Mouse (Mus musculus) CH12.LX (cell line): ENCODE measurements around the gene Padi6. TPM values are rescaled to one million over a fixed set of nuclear protein-coding genes. Genes with fewer than 3 reads are reported as not detected.

Experiments used
- DNase-seq: peaks from one replicate; pipeline ENCODE4 v3.0.0-alpha.2; 2013; ENCODE audit errors: extremely low read depth
- H3K27ac ChIP-seq: 2 replicates; pipeline ENCODE4 v1.5.1; 2012; ENCODE audit warnings: low read depth, mild to moderate bottlenecking, control low read depth, moderate library complexity; ENCODE audit not compliant: insufficient read depth
- H3K27me3 ChIP-seq: replicated peaks from 2 replicates; pipeline ENCODE3; 2012; ENCODE audit warnings: inconsistent platforms
- H3K36me3 ChIP-seq, 2 experiments: replicated peaks in 1 of 2; 2 replicates each; pipeline versions ENCODE3 to v1.6.1; 2012; ENCODE audit warnings: inconsistent platforms in 1 of 2, low read length in 1 of 2, mild to moderate bottlenecking in 1 of 2, mixed read lengths in 1 of 2, moderate library complexity in 1 of 2; ENCODE audit not compliant: control insufficient read depth in 1 of 2, insufficient read depth in 1 of 2
- H3K4me1 ChIP-seq, 2 experiments: 2 replicates each; pipeline ENCODE4 v1.6.1; 2012; ENCODE audit warnings: inconsistent platforms in 1 of 2, moderate library complexity in 1 of 2; ENCODE audit not compliant: insufficient read depth in 2 of 2, control insufficient read depth in 1 of 2
- H3K4me2 ChIP-seq: 2 replicates; pipeline ENCODE4 v1.6.1; 2012; ENCODE audit warnings: low read depth, mild to moderate bottlenecking, control low read depth; ENCODE audit not compliant: poor library complexity, insufficient read depth, severe bottlenecking
- H3K4me3 ChIP-seq, 3 experiments: fragments of 150-350 bp in 1 of 3; sonication (generic) in 1 of 3; replicated peaks in 1 of 3; 2 replicates each; pipeline versions ENCODE3 to v1.5.1; 2011 to 2012; ENCODE audit warnings: low read depth in 2 of 3, low read length in 2 of 3, mild to moderate bottlenecking in 2 of 3, moderate library complexity in 2 of 3, control low read depth in 1 of 3, improper control_type of control experiment in 1 of 3, inconsistent platforms in 1 of 3, mixed read lengths in 1 of 3; ENCODE audit not compliant: poor library complexity in 1 of 3
- H3K79me2 ChIP-seq: replicated peaks from 2 replicates; pipeline ENCODE4 v1.6.1; 2012; ENCODE audit warnings: mild to moderate bottlenecking, moderate library complexity; ENCODE audit not compliant: control insufficient read depth, poor library complexity, insufficient read depth, severe bottlenecking; ENCODE audit errors: extremely low read depth
- H3K9ac ChIP-seq: 2 replicates; pipeline ENCODE4 v1.6.1; 2012; ENCODE audit warnings: low read depth, mild to moderate bottlenecking, control low read depth, moderate library complexity; ENCODE audit not compliant: insufficient read depth
- H3K9me3 ChIP-seq: replicated peaks from 2 replicates; pipeline ENCODE3; 2012; ENCODE audit warnings: low read length, inconsistent platforms, mixed read lengths
- CHD2 ChIP-seq: IDR thresholded peaks from 2 replicates; pipeline ENCODE4 v1.6.1; 2011; ENCODE audit warnings: low read length, improper control_type of control experiment
- CTCF ChIP-seq, 2 experiments: IDR thresholded peaks in 1 of 2; conservative IDR thresholded peaks in 1 of 2; 2 replicates each; pipeline ENCODE4 v1.5.1; 2011 to 2012; ENCODE audit warnings: low read depth in 2 of 2, low read length in 2 of 2, improper control_type of control experiment in 1 of 2, inconsistent platforms in 1 of 2, mild to moderate bottlenecking in 1 of 2, moderate library complexity in 1 of 2
- ELF1 ChIP-seq: IDR thresholded peaks from 2 replicates; pipeline ENCODE4 v1.6.1; 2014; ENCODE audit warnings: low read depth, mild to moderate bottlenecking, inconsistent platforms, low read length, improper control_type of control experiment
- EP300 ChIP-seq: IDR thresholded peaks from 2 replicates; pipeline ENCODE4 v1.6.1; 2011; ENCODE audit warnings: low read length, improper control_type of control experiment
- GABPA ChIP-seq: IDR thresholded peaks from 2 replicates; pipeline ENCODE4 v1.6.1; 2012; ENCODE audit warnings: low read depth, low read length, improper control_type of control experiment, inconsistent platforms; ENCODE audit not compliant: insufficient replicate concordance
- IRF4 ChIP-seq: IDR thresholded peaks from 2 replicates; pipeline ENCODE4 v1.6.1; 2014; ENCODE audit warnings: low read depth, mild to moderate bottlenecking, inconsistent platforms, low read length, improper control_type of control experiment
- JUND ChIP-seq: conservative IDR thresholded peaks from 2 replicates; pipeline ENCODE4 v1.6.1; 2011; ENCODE audit warnings: low read depth, low read length, improper control_type of control experiment
- MAFK ChIP-seq: IDR thresholded peaks from 2 replicates; pipeline ENCODE4 v1.6.1; 2011; ENCODE audit warnings: low read length, improper control_type of control experiment; ENCODE audit not compliant: insufficient replicate concordance
- MAX ChIP-seq: IDR thresholded peaks from 2 replicates; pipeline ENCODE4 v1.6.1; 2011; ENCODE audit warnings: low read length, improper control_type of control experiment
- MEF2A ChIP-seq: IDR thresholded peaks from 2 replicates; pipeline ENCODE4 v1.6.1; 2014; ENCODE audit warnings: low read depth, mild to moderate bottlenecking, inconsistent platforms, low read length, improper control_type of control experiment, borderline replicate concordance
- NELFE ChIP-seq: IDR thresholded peaks from 2 replicates; pipeline ENCODE4 v1.6.1; 2011; ENCODE audit warnings: low read depth, low read length, improper control_type of control experiment
- TBP ChIP-seq: conservative IDR thresholded peaks from 2 replicates; pipeline ENCODE4 v1.6.1; 2011; ENCODE audit warnings: low read depth, low read length, improper control_type of control experiment
- UBTF ChIP-seq: IDR thresholded peaks from 2 replicates; pipeline ENCODE4 v1.6.1; 2012; ENCODE audit warnings: low read depth, mild to moderate bottlenecking, inconsistent platforms, low read length, improper control_type of control experiment, moderate library complexity
- USF2 ChIP-seq: conservative IDR thresholded peaks from 2 replicates; pipeline ENCODE4 v1.6.1; 2011; ENCODE audit warnings: low read depth, low read length, improper control_type of control experiment
- ZC3H11A ChIP-seq: IDR thresholded peaks from 2 replicates; pipeline ENCODE4 v1.6.1; 2012; ENCODE audit warnings: low read depth, mild to moderate bottlenecking, inconsistent platforms, low read length, improper control_type of control experiment
- ZNF384 ChIP-seq: IDR thresholded peaks from 2 replicates; pipeline ENCODE4 v1.6.1; 2012; ENCODE audit warnings: low read depth, low read length, improper control_type of control experiment, inconsistent platforms
- dilution Hi-C: fragments of 300-500 bp; cut with MboI; formaldehyde crosslinking; loops from 2 replicates; pipeline ENCODE4 v1.14.3; 2020; ENCODE audit warnings: low sequenced_read_pairs; ENCODE audit not compliant: extremely low pct_unique_long_range_greater_than_20kb, extremely low pct_ligation_motif_present
- in situ Hi-C: fragments of 300-500 bp; cut with MboI; formaldehyde crosslinking; loops from 3 replicates; pipeline ENCODE4 v1.14.3; 2019; ENCODE audit warnings: low sequenced_read_pairs, low pct_ligation_motif_present, low pct_unique_long_range_greater_than_20kb, mixed read lengths
- polyA plus RNA-seq: library from polyadenylated mRNA; unstranded; fragments of >175 nt; gene quantifications from 2 replicates; pipeline ENCODE4 v1.2.1, GENCODE M21; 2012; ENCODE audit warnings: low read depth; ENCODE audit not compliant: insufficient read length
- total RNA-seq, 2 experiments: library from RNA; depleted of rRNA; stranded (reverse); fragments of 300-350 nt in 1 of 2; fragments of >200 nt in 1 of 2; gene quantifications; 2 replicates each; pipeline ENCODE4 v1.2.3; 2012 to 2014

Gene Padi6
- total and polyA plus RNA-seq, 3 experiments, result not detected

DNA sequence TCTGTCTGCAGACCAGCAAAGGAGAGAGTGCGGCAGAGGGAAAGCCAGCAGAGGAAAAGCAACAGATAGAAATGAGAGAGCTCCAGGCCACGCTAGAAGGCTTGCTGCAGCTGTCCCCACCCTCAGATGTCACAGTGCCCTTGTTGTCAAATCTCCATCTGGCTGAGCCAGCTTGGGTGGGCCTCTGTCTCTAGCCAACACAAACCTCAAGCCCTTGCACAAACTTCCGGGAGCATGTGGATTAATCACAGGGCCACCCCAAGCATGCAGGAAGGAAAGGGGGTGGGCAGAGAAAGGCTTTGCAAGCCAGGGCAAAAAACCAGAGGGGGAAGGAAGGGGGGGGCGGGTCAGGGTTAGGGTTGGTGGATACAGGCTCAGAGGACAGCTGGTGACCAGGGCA is 45.0 kb upstream of the Padi6 start:
- no peaks in the 10 kb centered on the region for H3K79me2 ChIP-seq
- H3K9me3 ChIP-seq, result peaks cover 23% of the 10 kb centered on the region
- H3K4me3 ChIP-seq, result no peak overlapping the region
- dilution Hi-C loops (no loop called here), in situ Hi-C loops (loop anchor here (5.0 kb wide), 1 partner anchor 120 kb away; the partner anchor contains the start of gene Padi2)
- peaks cover 29% of the 10 kb centered on the region for H3K27me3 ChIP-seq
- H3K4me2 ChIP-seq, result no peak overlapping the region
- no peaks in the 10 kb centered on the region for H3K4me1 ChIP-seq
- H3K9ac ChIP-seq, result no peak overlapping the region
- H3K27ac ChIP-seq, result no peak overlapping the region
- no peak for TF ChIP-seq ZC3H11A
- TF ChIP-seq, all 38 proteins: peak for 0
- no peaks in the 10 kb centered on the region for H3K36me3 ChIP-seq
- DNase-seq, result no peak

DNA sequence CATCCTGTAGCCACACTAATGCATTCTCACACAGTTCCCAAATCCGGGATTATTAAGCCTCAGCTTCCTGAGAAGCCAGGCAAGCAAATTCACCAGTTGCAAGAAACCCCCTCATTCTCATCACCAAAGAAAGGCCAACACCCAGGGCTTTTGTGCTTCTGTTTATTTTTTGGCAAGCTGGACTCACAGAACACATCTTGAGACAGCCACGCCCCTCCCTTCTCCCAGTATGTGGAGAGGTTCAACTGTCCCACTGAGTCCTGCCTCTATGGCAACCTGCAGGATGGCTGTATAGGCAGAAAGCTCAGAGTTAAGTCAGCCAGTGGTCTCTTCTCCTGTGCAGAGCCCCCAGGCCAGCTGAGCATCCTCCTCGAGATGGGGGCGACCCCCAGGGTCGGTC is 42.8 kb upstream of the Padi6 start:
- TF ChIP-seq IRF4 (no peak), UBTF (no peak), GABPA (no peak)
- Histone ChIP-seq H3K4me2 (no peak overlapping the region), H3K9ac (no peak overlapping the region), H3K36me3 (no peaks in the 10 kb centered on the region), H3K27ac (no peak overlapping the region), H3K4me3 (no peak overlapping the region), H3K9me3 (peaks cover 25% of the 10 kb centered on the region), H3K27me3 (peaks cover 32% of the 10 kb centered on the region), H3K79me2 (no peaks in the 10 kb centered on the region), H3K4me1 (no peaks in the 10 kb centered on the region)
- in situ Hi-C loops, result loop anchor here (5.0 kb wide), 1 partner anchor 122 kb away; the partner anchor contains the start of gene Padi2
- no peak for DNase-seq
- dilution Hi-C loops, result no loop called here

DNA sequence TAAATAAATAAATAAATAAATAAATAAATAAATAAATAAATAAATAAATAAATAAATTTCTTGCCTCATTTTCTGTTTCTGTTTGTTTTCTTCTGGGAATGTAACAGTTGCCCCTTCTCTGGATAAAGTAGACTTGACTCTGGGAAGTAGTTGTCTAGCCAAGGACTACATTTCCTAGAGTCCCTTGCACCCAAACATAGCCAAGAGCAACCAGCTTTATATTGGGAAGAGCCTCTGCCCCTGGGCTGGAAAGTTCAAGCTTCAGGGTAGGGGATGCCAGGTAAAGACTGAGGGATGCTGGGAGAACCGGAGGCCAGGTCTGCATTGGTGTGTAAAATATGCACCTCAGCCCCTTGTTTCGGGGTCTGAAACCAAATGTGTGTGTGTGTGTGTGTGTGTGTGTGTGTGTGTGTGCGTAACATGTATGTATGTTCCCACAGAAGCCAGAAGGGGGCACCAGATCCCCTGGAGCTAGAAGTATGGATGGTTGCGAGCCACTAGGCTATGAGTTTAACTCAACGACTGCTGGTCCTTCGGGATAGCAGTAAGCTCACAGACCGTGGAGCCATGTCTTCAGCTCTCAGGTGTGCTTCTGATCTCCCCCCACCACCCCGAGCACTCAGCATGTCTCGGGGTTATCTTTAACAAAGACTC is 42.0 kb upstream of the Padi6 start:
- TF ChIP-seq MEF2A (no peak), NELFE (no peak), MAFK (no peak), CTCF (conservative IDR thresholded peaks at IDR 0.05 in 1 of 2, IDR thresholded peaks at IDR 0.05 in 1 of 2; ENCODE audit: low read depth in 2 of 2, low read length in 2 of 2) (no peak), MAX (no peak), JUND (no peak), CHD2 (no peak), USF2 (no peak), EP300 (no peak), TBP (no peak), ZNF384 (no peak), ELF1 (no peak)
- Histone ChIP-seq H3K4me1 (no peaks in the 10 kb centered on the region), H3K27ac (no peak overlapping the region), H3K9ac (no peak overlapping the region), H3K4me3 (no peak overlapping the region), H3K27me3 (peaks cover 31% of the 10 kb centered on the region), H3K9me3 (peaks cover 25% of the 10 kb centered on the region), H3K4me2 (no peak overlapping the region), H3K36me3 (no peaks in the 10 kb centered on the region), H3K79me2 (no peaks in the 10 kb centered on the region)
- no peak for DNase-seq
- dilution Hi-C loops, result no loop called here
- in situ Hi-C loops, result no loop called here
